Mouse (Mus musculus): ENCODE measurements around the gene Tigd3. TPM values are rescaled to one million over a fixed set of nuclear protein-coding genes. Genes with fewer than 3 reads are reported as not detected.

The Tigd3 gene
- polyA plus RNA-seq, 1 experiment from 2014 or later, result 3.1 TPM

DNA sequence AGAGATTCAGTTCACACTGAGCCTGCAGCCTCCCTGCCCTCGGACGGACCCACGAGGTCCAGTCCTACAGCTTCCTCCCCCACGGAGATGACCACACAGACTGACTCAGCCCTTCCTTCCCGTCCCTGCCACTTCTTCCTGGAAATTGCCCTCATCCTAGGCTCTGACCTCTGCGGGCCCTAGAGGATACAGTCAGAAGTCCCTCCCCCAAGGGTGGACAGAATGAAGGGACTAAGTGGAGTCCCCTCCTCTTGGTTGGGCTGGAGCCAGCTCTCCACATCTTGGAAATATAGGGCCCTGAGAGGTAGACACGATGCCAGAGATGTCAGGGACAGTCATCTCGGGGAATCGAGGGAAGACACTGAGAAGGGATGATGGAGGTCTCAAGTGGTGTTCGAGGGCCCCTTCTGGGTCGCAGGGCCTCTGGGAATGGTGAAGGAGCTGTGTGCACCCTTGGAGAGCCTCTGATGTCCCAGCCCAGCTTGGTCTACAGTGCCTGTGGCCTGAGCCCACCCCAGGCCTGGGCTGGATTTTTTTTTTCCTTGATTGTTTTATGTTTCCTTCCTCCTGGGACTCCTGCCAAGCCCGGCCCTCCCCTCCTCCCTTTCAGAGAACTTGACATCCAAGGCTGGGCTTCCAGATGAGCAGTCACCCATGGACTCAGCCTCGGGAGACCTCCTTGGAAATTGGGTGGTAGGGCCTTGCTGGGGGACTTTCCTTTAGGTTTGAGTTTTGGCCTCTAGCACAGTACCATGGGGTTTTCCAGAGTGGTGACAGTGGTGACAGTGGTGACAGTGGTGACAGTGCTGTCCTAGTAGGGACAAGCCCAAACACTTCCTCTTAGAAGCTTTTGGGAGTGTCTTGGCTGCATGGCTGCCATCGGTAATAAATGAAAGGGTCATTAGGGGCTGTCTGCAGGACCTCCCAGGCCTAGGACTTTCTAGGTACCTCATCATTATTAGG, 36.0 kb upstream of the Tigd3 start:
- Histone ChIP-seq H3K4me3 (no peak overlapping the region), H3K27me3 (peaks cover 4% of the 10 kb centered on the region; the same call in 1 of the 2 replicates), H3K9ac (0 out of 2 replicates have a peak overlapping the region, but pooled peaks have one; percentile 5), H3K36me3 (no peaks in the 10 kb centered on the region), H3K4me1 (peaks cover 30% of the 10 kb centered on the region), H3K27ac (no peak overlapping the region), H3K4me2 (no peak overlapping the region), H3K9me3 (no peaks in the 10 kb centered on the region)
- 67% methylated on average over 14 of the region's 14 CpGs for WGBS
- ATAC-seq (ENCODE audit: insufficient number of reproducible peaks, low FRiP score, low TSS enrichment, low read depth), result 0 out of 2 replicates have a peak, but pooled peaks have one; percentile 23

DNA sequence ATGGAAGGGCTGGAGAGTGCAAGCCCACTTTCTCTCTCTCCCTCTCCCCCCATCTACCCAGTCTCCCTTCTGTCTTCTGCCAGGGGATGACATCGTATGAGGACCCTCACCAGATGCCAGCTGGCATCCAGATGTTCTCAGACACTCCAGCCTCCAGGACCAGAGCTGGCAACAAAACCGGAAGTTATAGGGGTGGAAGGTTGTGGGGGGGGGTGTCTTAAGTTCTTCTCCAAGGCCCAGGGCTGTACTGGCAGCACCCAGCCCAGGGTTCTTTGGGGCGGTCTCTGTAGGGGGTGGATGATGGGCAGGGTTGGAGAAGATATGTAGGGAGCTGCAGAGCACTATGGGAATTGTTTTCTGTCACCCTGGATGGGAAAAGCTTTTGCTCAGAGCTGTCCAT, 34.6 kb upstream of the Tigd3 start:
- H3K4me1 ChIP-seq, result peaks cover 38% of the 10 kb centered on the region
- no peak for ATAC-seq (ENCODE audit: insufficient number of reproducible peaks, low FRiP score, low TSS enrichment, low read depth)
- no peak overlapping the region for H3K4me3 ChIP-seq
- H3K27ac ChIP-seq, result peak overlapping the region; percentile 43; the same call in 1 of the 2 replicates
- H3K36me3 ChIP-seq, result no peaks in the 10 kb centered on the region
- peaks cover 4% of the 10 kb centered on the region; the same call in 1 of the 2 replicates for H3K27me3 ChIP-seq
- 28% methylated on average over 3 of the region's 3 CpGs for WGBS
- H3K9me3 ChIP-seq, result no peaks in the 10 kb centered on the region
- H3K4me2 ChIP-seq, result no peak overlapping the region
- no peak overlapping the region for H3K9ac ChIP-seq

DNA sequence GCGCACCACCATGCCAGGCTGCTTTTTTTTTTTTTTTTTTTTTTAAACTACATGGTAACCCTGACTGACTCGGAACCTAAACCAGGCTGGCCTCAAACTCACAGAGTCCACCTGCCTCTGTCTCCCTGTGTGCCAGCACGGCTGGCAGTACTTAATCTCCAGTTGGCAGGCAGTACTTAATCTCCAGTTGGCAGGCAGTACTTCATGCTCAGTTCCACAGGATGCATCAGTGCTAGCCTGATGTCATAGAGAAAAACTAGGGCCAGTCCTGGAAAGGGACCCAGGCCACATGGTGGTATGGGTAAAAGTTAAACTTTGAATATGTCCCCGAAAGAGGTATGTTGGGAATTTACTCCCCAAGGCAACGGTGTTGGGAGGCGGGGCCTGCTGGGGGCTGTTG, 34.2 kb upstream of the Tigd3 start:
- no peak for ATAC-seq (ENCODE audit: insufficient number of reproducible peaks, low FRiP score, low TSS enrichment, low read depth)
- peak overlapping the region; percentile 43; the same call in 1 of the 2 replicates for H3K27ac ChIP-seq
- peaks cover 40% of the 10 kb centered on the region for H3K4me1 ChIP-seq
- H3K9ac ChIP-seq, result no peak overlapping the region
- H3K9me3 ChIP-seq, result no peaks in the 10 kb centered on the region
- no peak overlapping the region for H3K4me3 ChIP-seq
- H3K27me3 ChIP-seq, result peaks cover 4% of the 10 kb centered on the region; the same call in 1 of the 2 replicates
- no peaks in the 10 kb centered on the region for H3K36me3 ChIP-seq
- no peak overlapping the region for H3K4me2 ChIP-seq
- WGBS, result 41% methylated on average over 6 of the region's 6 CpGs

DNA sequence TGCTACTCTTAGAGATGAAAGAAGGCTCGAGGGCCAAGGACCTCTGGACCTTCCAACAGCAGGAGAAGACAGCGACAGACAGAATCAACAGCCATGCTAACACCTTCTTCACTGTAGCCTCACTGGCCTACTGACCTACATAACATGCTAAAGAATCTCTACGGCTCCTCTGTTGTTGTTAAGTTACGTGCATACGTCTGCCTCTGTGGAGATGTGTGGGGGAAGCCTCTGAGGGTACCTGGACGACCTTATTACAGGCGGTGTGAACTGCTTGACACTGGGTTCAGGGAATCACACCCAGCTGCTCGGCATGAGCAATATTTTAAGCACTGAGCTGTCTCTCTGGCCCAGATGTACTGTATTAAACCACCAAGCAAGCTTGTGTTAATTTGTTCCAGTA, 33.6 kb upstream of the Tigd3 start:
- Histone ChIP-seq H3K4me2 (no peak overlapping the region), H3K27ac (peak overlapping the region; percentile 24; the same call in 1 of the 2 replicates), H3K4me1 (peaks cover 40% of the 10 kb centered on the region), H3K9ac (no peak overlapping the region), H3K36me3 (no peaks in the 10 kb centered on the region), H3K27me3 (peaks cover 4% of the 10 kb centered on the region; the same call in 1 of the 2 replicates), H3K9me3 (no peaks in the 10 kb centered on the region), H3K4me3 (no peak overlapping the region)
- WGBS, result 54% methylated on average over 8 of the region's 8 CpGs
- no peak for ATAC-seq (ENCODE audit: insufficient number of reproducible peaks, low FRiP score, low TSS enrichment, low read depth)

DNA sequence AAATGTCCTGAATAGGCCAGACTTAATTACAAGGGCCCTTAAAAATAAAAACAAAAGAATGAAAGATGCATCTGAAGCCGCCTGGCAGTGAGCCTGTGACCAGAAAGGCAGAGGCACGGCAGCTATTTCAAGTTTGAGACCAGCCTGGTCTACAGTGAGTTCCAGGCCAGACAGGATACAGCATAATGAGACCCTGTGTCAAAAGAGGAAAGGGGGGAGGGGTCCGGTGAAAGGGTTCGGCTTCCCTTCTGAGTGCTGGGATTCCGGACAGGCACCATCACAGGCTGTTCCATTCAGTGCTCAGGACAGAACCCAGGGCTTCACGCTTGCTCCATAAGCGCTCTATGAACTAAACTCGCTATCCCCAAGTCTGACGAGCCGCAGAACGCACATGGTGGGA, 33.1 kb upstream of the Tigd3 start:
- 67% methylated on average over 11 of the region's 11 CpGs for WGBS
- Histone ChIP-seq H3K36me3 (no peaks in the 10 kb centered on the region), H3K27ac (peak overlapping the region; percentile 24; the same call in 1 of the 2 replicates), H3K27me3 (peaks cover 4% of the 10 kb centered on the region; the same call in 1 of the 2 replicates), H3K9ac (no peak overlapping the region), H3K4me1 (peaks cover 42% of the 10 kb centered on the region), H3K4me2 (no peak overlapping the region), H3K9me3 (no peaks in the 10 kb centered on the region), H3K4me3 (no peak overlapping the region)
- ATAC-seq (ENCODE audit: insufficient number of reproducible peaks, low FRiP score, low TSS enrichment, low read depth), result no peak

DNA sequence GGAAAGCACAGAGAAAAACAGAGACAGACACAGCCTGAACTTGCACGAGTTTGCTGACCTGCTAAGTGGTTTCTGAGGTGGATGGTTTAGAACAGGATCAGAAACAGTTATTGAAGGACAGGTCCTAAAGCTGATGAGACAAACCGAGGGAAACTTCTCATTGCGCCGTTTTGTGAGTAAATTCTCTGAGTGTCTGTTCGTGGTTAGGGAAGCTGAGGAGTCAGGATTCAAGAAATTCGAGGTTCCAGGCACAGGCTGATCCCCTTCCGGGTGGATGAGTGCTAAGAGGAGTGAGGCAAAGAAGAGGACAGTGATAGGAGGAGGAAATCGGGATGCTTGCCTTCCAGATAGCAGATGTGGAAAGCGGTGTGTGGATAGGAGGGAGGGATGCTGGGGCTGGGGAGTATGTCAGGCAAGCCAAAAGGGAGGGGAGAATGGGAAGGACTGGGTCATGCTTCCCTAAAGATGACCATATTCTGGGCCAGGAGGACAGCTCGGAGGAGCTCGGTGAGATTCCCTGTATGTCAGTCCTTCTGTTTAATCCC, 31.4 kb upstream of the Tigd3 start:
- 34% methylated on average over 11 of the region's 11 CpGs for WGBS
- Histone ChIP-seq H3K4me2 (peak overlapping the region; percentile 97), H3K9me3 (no peaks in the 10 kb centered on the region), H3K4me3 (peak overlapping the region; percentile 57), H3K27me3 (peaks cover 4% of the 10 kb centered on the region; the same call in 1 of the 2 replicates), H3K36me3 (no peaks in the 10 kb centered on the region), H3K4me1 (peaks cover 47% of the 10 kb centered on the region), H3K27ac (peak overlapping the region; percentile 13; the same call in 1 of the 2 replicates), H3K9ac (no peak overlapping the region)
- ATAC-seq (ENCODE audit: insufficient number of reproducible peaks, low FRiP score, low TSS enrichment, low read depth), result no peak

DNA sequence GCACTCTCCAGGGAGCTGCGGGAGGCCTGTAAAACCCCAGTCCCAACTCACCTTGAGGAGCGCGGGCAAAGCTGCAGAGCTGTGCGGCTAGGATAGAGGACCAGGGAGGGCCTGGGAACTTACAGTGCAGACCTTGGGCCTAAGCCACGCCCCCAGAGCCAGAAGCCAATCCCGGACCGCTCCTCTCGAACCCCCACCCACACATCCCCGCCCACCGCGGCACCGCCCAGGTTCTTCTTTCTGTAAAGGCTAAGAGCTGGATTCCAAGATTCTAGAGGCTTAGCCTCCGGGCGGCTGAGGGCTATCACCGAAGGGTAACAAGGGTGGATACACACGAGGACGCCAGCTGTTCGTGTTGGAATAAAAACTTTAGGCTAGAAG, 30.8 kb upstream of the Tigd3 start, which contains the start of gene Cdc42ep2:
Gene Cdc42ep2 (minus strand): TSS at position 104 of the 381 bp plus-strand sequence.
- Histone ChIP-seq H3K4me1 (peaks cover 43% of the 10 kb centered on the region), H3K9me3 (no peaks in the 10 kb centered on the region), H3K27me3 (peaks cover 4% of the 10 kb centered on the region; the same call in 1 of the 2 replicates), H3K4me2 (peak within 1 kb of the TSS; percentile 97), H3K4me3 (peak within 1 kb of the TSS; percentile 57), H3K36me3 (no peaks in the 10 kb centered on the region), H3K9ac (peak within 1 kb of the TSS; percentile 42), H3K27ac (peak within 1 kb of the TSS; percentile 81)
- WGBS, result under 1% methylated on average over 18 of the region's 18 CpGs
- peak; percentile 88 for ATAC-seq (ENCODE audit: insufficient number of reproducible peaks, low FRiP score, low TSS enrichment, low read depth)

DNA sequence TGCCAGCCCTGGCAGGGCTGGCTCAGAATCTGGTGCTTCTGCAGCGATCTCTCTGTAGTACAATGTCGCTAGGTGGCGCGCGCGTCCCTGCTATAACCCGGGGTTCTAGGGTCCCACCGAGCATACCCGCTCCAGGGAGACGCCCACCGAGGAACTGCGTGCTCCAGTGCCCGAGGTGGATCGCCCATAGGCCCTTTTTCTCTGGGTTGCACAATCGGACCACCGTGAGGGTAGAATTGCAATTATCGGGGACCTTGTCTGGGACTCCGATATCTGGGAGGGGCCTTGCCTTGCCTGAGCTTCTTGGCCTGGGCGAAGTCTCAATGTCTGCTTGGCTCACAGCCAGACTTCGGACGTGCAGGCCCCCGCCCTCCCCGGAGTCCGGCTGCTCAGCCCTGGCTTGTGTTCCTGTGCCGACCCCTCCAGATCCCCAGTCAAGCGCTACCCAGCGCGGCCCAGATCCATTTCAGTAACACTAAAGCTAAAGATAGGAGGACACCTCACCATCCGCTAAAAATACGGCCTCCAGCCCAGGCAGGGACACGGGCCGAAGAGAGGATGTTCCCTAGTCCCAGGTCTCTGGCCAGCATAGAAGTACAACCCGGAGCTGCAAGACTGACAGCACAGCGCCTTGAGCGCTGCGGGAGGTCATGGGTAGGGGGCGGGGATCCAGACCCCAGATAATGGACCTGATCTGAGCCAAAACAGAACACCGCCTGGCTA, 30.2 kb upstream of the Tigd3 start:
- Histone ChIP-seq H3K4me2 (peak overlapping the region; percentile 97), H3K36me3 (no peaks in the 10 kb centered on the region), H3K27me3 (peaks cover 4% of the 10 kb centered on the region; the same call in 1 of the 2 replicates), H3K9ac (peak overlapping the region; percentile 42), H3K4me1 (peaks cover 38% of the 10 kb centered on the region), H3K4me3 (peak overlapping the region; percentile 57), H3K27ac (peak overlapping the region; percentile 81), H3K9me3 (no peaks in the 10 kb centered on the region)
- ATAC-seq (ENCODE audit: insufficient number of reproducible peaks, low FRiP score, low TSS enrichment, low read depth), result peak; percentile 69
- WGBS, result under 1% methylated on average over 38 of the region's 38 CpGs

DNA sequence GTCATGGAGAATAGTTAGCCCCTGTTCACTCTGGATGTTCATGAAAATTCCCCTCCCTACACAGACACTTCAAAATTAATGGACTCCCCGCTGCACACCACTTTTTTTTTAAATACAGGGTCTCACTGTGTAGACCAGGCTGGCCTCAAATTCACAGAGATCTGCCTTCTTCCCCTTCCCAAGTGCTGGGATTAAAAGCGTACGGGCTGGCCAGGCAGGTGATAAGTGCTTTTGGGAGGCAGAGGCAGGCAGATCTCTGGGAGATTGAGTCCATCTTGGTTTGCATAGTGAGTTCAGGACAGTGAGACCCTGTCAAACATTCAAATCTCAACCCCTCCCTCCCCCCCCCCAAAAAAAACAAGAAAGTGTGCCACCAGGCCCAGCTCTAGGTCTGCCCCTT, 29.0 kb upstream of the Tigd3 start:
- Histone ChIP-seq H3K27me3 (peaks cover 4% of the 10 kb centered on the region; the same call in 1 of the 2 replicates), H3K36me3 (peaks cover 6% of the 10 kb centered on the region; the same call in 1 of the 2 replicates), H3K4me1 (peaks cover 28% of the 10 kb centered on the region), H3K27ac (no peak overlapping the region), H3K9me3 (no peaks in the 10 kb centered on the region), H3K9ac (no peak overlapping the region), H3K4me2 (no peak overlapping the region), H3K4me3 (no peak overlapping the region; the same call in 1 of the 2 replicates)
- 88% methylated on average over 3 of the region's 3 CpGs for WGBS
- ATAC-seq (ENCODE audit: insufficient number of reproducible peaks, low FRiP score, low TSS enrichment, low read depth), result no peak

DNA sequence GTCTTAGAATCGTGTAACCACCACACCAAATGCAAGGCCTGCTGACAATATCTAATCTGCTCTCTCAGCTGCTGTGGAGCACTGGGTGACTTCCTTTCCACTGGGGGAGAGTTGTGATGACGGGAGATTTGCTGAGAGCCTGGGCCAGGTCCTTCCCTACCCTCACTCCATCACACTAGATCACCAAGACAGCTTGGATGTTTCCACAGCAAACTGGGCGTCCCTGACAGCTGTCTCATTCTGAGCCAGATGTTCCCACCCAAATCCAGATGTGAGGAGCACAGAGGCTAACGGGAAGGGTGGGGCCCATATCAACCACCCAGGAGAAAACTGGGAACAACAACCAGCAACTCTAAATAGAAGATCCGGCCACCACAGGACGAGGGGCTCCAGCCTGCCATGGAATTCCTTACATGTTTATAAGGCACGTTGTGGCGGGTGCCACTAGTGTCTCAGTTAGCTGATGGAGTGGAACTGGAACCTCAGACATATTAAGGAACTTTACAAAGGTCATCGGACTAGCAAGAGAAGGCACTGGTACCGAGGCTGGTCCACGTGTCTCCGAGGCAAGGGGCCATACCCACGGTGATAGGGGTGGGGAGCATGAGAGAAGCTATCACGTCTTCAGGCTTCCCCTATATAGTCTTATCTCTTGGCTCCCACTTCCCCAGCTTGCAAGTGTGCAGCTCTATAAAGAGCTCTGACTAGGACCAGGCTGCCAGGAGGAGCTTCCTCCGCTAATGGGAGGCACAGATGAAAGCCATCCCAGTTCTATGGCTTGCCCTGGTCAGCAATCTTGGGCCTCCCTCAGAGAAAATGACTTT, 28.4 kb upstream of the Tigd3 start:
- no peak overlapping the region for H3K9ac ChIP-seq
- H3K4me1 ChIP-seq, result peaks cover 25% of the 10 kb centered on the region
- H3K36me3 ChIP-seq, result peaks cover 12% of the 10 kb centered on the region
- peak overlapping the region; percentile 0; the same call in 1 of the 2 replicates for H3K4me3 ChIP-seq
- WGBS, result 61% methylated on average over 15 of the region's 15 CpGs
- H3K27ac ChIP-seq, result peak overlapping the region; percentile 18; the same call in 1 of the 2 replicates
- peaks cover 4% of the 10 kb centered on the region; the same call in 1 of the 2 replicates for H3K27me3 ChIP-seq
- peak overlapping the region; percentile 29; the same call in 1 of the 2 replicates for H3K4me2 ChIP-seq
- no peaks in the 10 kb centered on the region for H3K9me3 ChIP-seq
- ATAC-seq (ENCODE audit: insufficient number of reproducible peaks, low FRiP score, low TSS enrichment, low read depth), result no peak
